Mouse (Mus musculus): ENCODE results near the gene Ldb2.

GRCm38 (mm10) chr5:44473857-44474762 lies 325.4 kb downstream of the Ldb2 start:
- TF ChIP-seq USF1 (IDR thresholded peaks at IDR 0.05; ENCODE audit: low read depth, low read length): no peak
- TF ChIP-seq POLR2A (IDR thresholded peaks at IDR 0.05; ENCODE audit: control insufficient read depth in 1 of 2, insufficient read depth in 1 of 2, low read depth in 1 of 2, low read length in 2 of 2, poor library complexity in 1 of 2): no peak
- TF ChIP-seq EP300 (IDR thresholded peaks at IDR 0.05; ENCODE audit: low read depth in 1 of 2, low read length in 2 of 2): no peak
- no peak for TF ChIP-seq CTCF (IDR thresholded peaks at IDR 0.05 in 2 of 3, conservative IDR thresholded peaks at IDR 0.05 in 1 of 3; ENCODE audit: control insufficient read depth in 1 of 3, insufficient read depth in 1 of 3, low read depth in 2 of 3, low read length in 3 of 3, poor library complexity in 1 of 3, severe bottlenecking in 1 of 3)
- TF ChIP-seq RAD21 (IDR thresholded peaks at IDR 0.05; ENCODE audit: low read depth, low read length): no peak
- no peak for TF ChIP-seq KAT2A (conservative IDR thresholded peaks at IDR 0.05; ENCODE audit: low read depth, low read length)
- no peak for TF ChIP-seq NRF1 (IDR thresholded peaks at IDR 0.05; ENCODE audit: insufficient read depth, low read depth, low read length, poor library complexity, severe bottlenecking)
- no peak for TF ChIP-seq CHD1 (IDR thresholded peaks at IDR 0.05; ENCODE audit: low read depth, low read length)
- no peak for TF ChIP-seq POLR2AphosphoS2 (IDR thresholded peaks at IDR 0.05; ENCODE audit: low read length)
- no peak for TF ChIP-seq ZNF384 (IDR thresholded peaks at IDR 0.05; ENCODE audit: low read depth, low read length)
- TF ChIP-seq SMC3 (IDR thresholded peaks at IDR 0.05; ENCODE audit: low read depth, low read length): no peak
- TF ChIP-seq TCF12 (IDR thresholded peaks at IDR 0.05; ENCODE audit: low read depth, low read length): no peak
